ENCODE assay signal across 8 mouse cellular contexts in genomic region chr7:105818483-105818882, GRCm38 (mm10). TPM values are rescaled to one million over a fixed set of nuclear protein-coding genes. Genes with fewer than 3 reads are reported as not detected.
A peak's percentile ranks its signal among the peaks of the same experiment; 100 is the strongest.
DNase-seq lines count a peak whose midpoint lies in the region; ATAC-seq lines count a peak whose summit lies in the region.
"Had no signal": no experiment of that assay in that cellular context is flagged by ENCODE, and none has a peak within 500 bp of the region (broad histone marks: within the 10 kb centered on the region; RNA-seq: fewer than 3 reads in every experiment).

No protein-coding gene starts in this region.

- no peaks in the 10 kb centered on the region for H3K36me3 ChIP-seq in midbrain, embryonic 12.5 days
- H3K36me3 ChIP-seq: lung, embryonic 15.5 days had no signal

- H3K27ac ChIP-seq in midbrain, embryonic 12.5 days (replicated peaks) = no peak overlapping the region
- H3K27ac ChIP-seq: lung, embryonic 15.5 days had no signal

- H3K9me3 ChIP-seq in midbrain, embryonic 12.5 days = no peaks in the 10 kb centered on the region
- H3K9me3 ChIP-seq: lung, embryonic 15.5 days had no signal

- 0% methylated on average over 1 of the region's 1 CpGs for WGBS in midbrain, embryonic 12.5 days

- DNase-seq in kidney, postnatal 14 days = peak; percentile 20
- DNase-seq in kidney, adult 11 months = no peak
- DNase-seq in ES-CJ7 (ENCODE audit: low read depth, low spot score) = peak; percentile 38
- DNase-seq in brain, adult 2 months (ENCODE audit: low read depth, low spot score) = peak; percentile 65
- no peak for DNase-seq in spleen, postnatal 14 days (ENCODE audit: low spot score in 2 of 2)
- no peak for DNase-seq in heart, postnatal 25 days (ENCODE audit: low spot score)

- no peak overlapping the region for H3K4me3 ChIP-seq in midbrain, embryonic 12.5 days
- H3K4me3 ChIP-seq: lung, embryonic 15.5 days had no signal

- no peak overlapping the region for H3K4me2 ChIP-seq in midbrain, embryonic 12.5 days (replicated peaks)
- H3K4me2 ChIP-seq: lung, embryonic 15.5 days had no signal

- ATAC-seq in midbrain, embryonic 12.5 days (ENCODE audit: low FRiP score, low read depth) = peak; percentile 52; the same call in 1 of the 2 replicates

- intact Hi-C loops in heart, postnatal 25 days (cut with DNase I) = loop anchor here (1.0 to 2.0 kb wide), 2 partner anchors 92 to 166 kb away; no protein-coding TSS in a partner anchor

- H3K4me1 ChIP-seq in midbrain, embryonic 12.5 days = no peaks in the 10 kb centered on the region
- H3K4me1 ChIP-seq: lung, embryonic 15.5 days had no signal

- no peak overlapping the region for H3K9ac ChIP-seq in midbrain, embryonic 12.5 days (replicated peaks)
- H3K9ac ChIP-seq: lung, embryonic 15.5 days had no signal

- H3K27me3 ChIP-seq in midbrain, embryonic 12.5 days = no peaks in the 10 kb centered on the region

RNA-seq across cellular contexts. Expression of gene Mrpl17, which starts 7.6 kb away (rescaled TPM):
- polyA plus RNA-seq in midbrain, embryonic 12.5 days (2016; fragmentation: Nextera tagmentation; extraction: Ambion mirVana) = 220 and 231 TPM in 2 replicates
- 100 to 1,000 TPM; 108 to 110 TPM for total RNA-seq in heart, postnatal 25 days (2021)

RNA-seq across cellular contexts. Expression of gene Dchs1, which starts 31.0 kb away (rescaled TPM):
- 22.0 and 23.9 TPM in 2 replicates for polyA plus RNA-seq in midbrain, embryonic 12.5 days (2016; fragmentation: Nextera tagmentation; extraction: Ambion mirVana)
- 10 to 100 TPM in 1 of 2 experiments, 1 to 10 TPM in 1; 9.1 to 10.6 TPM for total RNA-seq in heart, postnatal 25 days (2021)

Comparison
In these comparisons a context has a peak if more than half of its experiments do, and no peak if none do; other contexts are left out.
1. DNase-seq: peak in kidney, postnatal 14 days (single experiment), ES-CJ7 (single experiment) and brain, adult 2 months (single experiment); none in kidney, adult 11 months (single experiment), spleen, postnatal 14 days (0 of 2) and heart, postnatal 25 days (single experiment).